ENCODE assay signal across 8 mouse cellular contexts in genomic region chr19:47337743-47338142, GRCm38 (mm10).
A peak's percentile ranks its signal among the peaks of the same experiment; 100 is the strongest.
DNase-seq lines count a peak whose midpoint lies in the region; ATAC-seq lines count a peak whose summit lies in the region.

No protein-coding gene starts in this region.

- no peaks in the 10 kb centered on the region for H3K9me3 ChIP-seq in hindbrain, embryonic 14.5 days (ENCODE audit: control insufficient read depth, low read length)

- H3K4me3 ChIP-seq in hindbrain, embryonic 14.5 days (replicated peaks; ENCODE audit: low read length): peak overlapping the region; percentile 15; the same call in 1 of the 2 replicates

- peaks cover 28% of the 10 kb centered on the region for H3K4me1 ChIP-seq in hindbrain, embryonic 14.5 days (replicated peaks; ENCODE audit: control insufficient read depth, insufficient read depth, low read length)

- no peaks in the 10 kb centered on the region for H3K36me3 ChIP-seq in hindbrain, embryonic 14.5 days (replicated peaks; ENCODE audit: control insufficient read depth, insufficient read depth)

- H3K4me2 ChIP-seq in hindbrain, embryonic 14.5 days (replicated peaks): peak overlapping the region; percentile 63

- ATAC-seq in hindbrain, embryonic 14.5 days (ENCODE audit: low FRiP score): 0 out of 2 replicates have a peak, but pooled peaks have one; percentile 32

- peaks cover 11% of the 10 kb centered on the region for H3K27me3 ChIP-seq in hindbrain, embryonic 14.5 days (ENCODE audit: control insufficient read depth, insufficient read depth, low read length)

- WGBS in hindbrain, embryonic 14.5 days: 24% methylated on average over 12 of the region's 12 CpGs

- no peak overlapping the region for H3K27ac ChIP-seq in hindbrain, embryonic 14.5 days

- peak; percentile 88 for DNase-seq in R1 (ENCODE audit: low read depth, low spot score)
- DNase-seq in cerebellum, postnatal 14 days: peak; percentile 97 to 99
- DNase-seq in frontal cortex, postnatal 36 days (ENCODE audit: low spot score in 2 of 2): peak; percentile 91 to 92
- peak; percentile 97 for DNase-seq in hindbrain, embryonic 14.5 days (ENCODE audit: low spot score)
- DNase-seq in layer of hippocampus, postnatal 36 days: peak; percentile 88 to 90
- DNase-seq in lung, postnatal 36 days: peak; percentile 90
- DNase-seq in retina, postnatal 1 day: peak; percentile 93
- peak; percentile 95 for DNase-seq in thymus, postnatal 4 days

- peak overlapping the region; percentile 43 for H3K9ac ChIP-seq in hindbrain, embryonic 14.5 days
